Mouse (Mus musculus) Muller cell, postnatal 12 days (primary cell): Measurements from ENCODE around the gene Plekhh3.

Source experiments
- DNase-seq: peaks from one replicate; pipeline ENCODE4 v3.0.0-alpha.2; 2015; ENCODE audit errors: inconsistent ontology term

Plekhh3 gene

DNA sequence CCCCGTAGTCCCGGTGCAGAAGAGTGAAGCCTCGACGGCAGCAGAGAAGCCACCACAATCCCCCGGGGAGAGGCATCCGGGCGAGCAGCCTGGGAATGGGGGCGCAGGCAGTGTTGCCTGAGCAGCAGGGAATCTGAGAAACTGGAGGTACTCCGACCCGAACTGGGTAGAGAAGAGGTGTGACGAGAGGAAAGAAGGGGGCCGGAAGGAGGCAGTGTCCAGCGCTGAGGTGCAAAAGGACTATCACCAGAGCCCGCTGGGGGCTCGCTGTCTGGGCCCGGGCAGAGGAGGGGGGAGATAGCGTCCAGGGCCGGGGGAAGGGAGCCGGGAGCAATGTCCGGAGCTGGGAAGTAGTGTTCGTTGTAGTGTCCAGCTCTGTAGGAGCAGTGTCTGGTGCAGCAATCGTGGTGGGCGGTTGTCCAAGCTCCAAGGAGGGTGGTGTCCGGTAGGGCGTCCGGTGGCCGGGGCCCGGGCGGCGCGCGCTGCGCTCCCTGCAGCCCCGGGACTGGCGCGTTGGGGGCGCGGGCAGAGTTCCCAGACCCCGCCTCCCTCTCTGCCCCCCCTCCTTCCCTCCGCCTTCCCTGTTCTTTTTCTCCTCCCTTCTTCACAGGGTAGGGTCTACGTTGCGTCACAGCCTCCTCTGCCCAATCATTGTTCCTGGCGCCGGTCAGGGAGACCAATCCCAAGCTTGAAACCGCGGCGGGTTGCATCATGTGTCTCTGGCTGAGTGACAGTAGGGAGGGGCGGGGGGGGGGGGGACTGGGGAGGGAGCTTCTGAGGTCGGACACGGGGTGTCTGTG is at the start of gene Plekhh3:
TSS of gene Plekhh3 (minus strand) at position 541 of the 800 bp plus-strand sequence.
- peak; percentile 98 for DNase-seq

DNA sequence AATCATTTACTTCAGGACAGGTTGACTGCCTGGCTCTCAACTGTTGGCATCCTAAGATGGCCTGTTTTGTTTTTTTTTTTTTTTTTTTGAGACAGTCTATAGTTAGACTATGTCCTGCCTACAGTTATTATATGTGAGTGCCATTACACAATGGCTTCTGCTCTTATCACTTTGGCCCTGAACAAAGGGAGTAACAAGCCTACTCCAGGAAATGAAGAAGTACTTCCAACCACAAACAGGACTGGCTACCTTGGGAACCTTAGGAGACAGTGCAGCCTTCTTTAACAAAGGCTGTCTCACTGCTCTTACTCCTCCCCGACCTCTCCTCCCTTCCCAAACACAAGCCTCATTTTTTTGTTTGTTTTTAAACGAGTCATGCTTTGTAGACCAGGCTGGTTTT is 49.7 kb upstream of the Plekhh3 start:
- DNase-seq, result no peak

GRCm38 (mm10) chr11:101218436-101219055 is 47.4 kb upstream of the Plekhh3 start:
- DNase-seq, result no peak

GRCm38 (mm10) chr11:101216936-101217335 is 45.8 kb upstream of the Plekhh3 start:
- DNase-seq, result no peak

DNA sequence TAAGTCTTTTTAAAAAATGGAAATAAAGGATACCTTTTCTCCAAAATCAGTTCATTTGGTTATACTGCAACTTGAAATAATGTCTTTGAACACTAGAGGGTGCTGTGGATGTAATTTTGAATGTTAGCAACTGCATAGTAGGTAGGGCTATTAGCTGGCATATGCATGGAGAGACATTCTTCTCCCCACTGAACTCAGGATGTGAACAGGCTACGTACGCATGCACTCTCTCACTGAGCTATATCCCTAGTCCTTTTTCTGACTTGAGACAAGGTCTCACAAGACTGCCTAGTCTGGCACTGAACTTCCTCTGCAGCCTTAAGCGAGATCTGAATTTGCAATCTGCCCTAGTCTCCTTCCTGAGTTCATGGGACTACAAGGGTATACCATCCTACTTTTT is 40.8 kb upstream of the Plekhh3 start:
- peak; percentile 58 for DNase-seq

DNA sequence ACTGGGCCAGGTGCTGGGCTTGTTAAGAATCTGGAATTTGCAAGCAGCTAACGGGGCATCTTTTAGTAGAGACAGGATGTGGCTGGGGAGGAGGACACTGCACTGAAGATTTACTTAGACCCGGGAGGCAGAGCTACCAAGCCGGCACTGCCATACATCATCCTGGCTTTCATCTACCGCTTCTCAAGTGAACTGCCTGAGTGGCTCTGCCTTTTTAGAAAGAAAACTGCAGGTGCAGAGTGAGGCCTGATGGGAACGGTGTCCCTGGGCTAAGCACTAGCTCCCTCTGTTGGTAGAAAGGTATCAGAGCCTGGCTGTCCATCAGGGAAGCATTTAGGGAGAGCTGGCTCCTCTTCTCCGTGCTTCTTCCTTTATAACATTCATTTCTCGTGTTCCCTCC is 29.8 kb upstream of the Plekhh3 start:
- DNase-seq, result peak; percentile 42

DNA sequence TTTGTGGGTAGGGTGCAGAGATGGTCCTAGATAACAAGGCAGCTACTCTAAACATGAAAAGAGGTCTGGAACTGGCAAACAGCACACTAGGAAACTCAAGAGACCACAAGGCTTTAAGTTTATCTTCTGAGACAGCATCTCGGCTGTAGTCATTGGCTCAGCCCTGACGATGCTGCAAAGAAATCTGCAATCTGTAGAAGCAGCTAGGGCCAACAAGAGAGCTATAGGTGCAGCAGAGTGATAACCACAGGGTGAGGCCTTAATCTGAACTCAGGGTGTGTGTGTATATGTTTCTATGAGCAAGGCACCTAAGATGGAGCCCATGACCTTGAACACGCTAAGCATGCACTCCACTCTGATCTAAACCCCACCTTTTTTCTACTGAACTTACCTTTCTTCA is 28.4 kb upstream of the Plekhh3 start:
- no peak for DNase-seq

DNA sequence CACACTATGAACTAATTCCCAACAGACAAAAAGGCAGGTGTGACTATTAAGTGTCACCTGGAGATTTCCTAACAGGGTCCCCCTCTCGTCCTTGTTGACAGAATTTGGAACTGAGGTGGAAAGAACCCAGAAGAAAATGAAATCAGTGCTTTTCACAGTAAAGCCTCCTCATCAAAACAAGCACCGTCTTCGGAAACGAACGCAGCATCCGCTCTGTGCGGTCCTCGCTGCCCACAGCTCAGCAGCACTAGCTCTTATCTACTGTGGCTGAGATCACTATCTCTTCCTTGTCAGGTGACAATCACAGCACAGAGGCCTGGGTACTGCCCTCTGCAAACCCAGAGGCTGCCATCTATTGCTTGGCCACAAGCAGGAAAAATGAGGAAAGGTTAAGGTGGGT is 25.0 kb upstream of the Plekhh3 start:
- no peak for DNase-seq

- no peak for DNase-seq
These were observed 24.4 kb upstream of the Plekhh3 start for GRCm38 (mm10) chr11:101195571-101195970.

DNA sequence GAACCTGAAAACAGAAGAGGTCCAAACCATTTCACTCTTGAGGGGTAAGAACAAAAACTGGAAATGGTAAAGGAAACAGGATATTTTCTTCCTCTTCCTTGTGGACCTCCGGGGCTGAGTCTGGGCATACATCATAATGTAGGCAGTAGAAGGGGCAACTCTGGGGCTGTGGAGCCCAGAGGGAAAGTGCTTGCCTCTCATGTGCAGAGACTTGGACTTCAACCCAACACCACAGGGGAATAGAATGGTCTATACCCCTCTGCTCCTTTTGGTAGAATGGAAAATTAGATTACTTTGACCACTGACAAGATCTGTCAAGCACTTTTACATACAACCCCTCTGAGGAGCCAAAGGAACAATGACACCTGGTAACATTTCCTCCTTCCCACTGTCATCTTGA is 23.9 kb upstream of the Plekhh3 start:
- DNase-seq, result no peak

GRCm38 (mm10) chr11:101194643-101195042 is 23.5 kb upstream of the Plekhh3 start:
- DNase-seq, result no peak

DNA sequence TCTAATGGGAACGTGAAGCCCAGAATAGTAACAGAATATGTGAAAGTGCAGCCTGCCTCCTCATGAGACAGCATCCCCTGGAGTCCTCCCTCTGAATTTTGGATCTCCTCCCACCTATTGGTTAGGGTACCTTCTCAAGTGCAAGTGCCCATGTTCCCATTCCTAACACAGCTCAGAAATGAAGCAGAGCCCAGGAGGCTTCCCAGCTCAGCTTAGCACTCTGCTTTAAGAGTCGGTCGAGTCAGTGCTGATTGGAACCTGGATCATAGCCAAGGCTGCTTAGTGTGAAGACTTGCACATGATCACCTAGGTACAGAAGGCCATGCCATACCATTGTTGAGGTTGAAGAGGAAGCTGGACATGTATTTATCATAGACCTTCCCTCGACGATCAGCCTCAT is 23.0 kb upstream of the Plekhh3 start:
- DNase-seq, result no peak

DNA sequence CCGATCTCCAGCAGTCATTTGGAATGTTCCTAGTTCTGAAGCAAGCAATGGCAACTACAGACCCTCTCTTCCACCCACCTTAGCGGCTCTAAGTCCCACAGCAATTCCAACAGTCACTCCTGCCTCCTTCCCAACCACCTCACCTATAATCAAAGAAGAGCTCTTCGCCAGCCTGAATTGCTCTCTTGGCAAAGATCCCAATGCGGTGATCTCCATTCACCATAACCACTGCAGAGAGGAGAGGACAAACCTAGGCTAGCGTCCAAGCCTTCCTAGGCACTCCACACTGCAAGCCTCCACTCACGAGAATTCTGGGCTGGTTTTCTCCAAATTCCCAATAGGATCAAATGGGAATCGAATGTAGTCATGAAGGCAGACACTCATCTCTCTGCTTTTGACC is 21.9 kb upstream of the Plekhh3 start:
- DNase-seq, result no peak

GRCm38 (mm10) chr11:101192646-101193045 is 21.5 kb upstream of the Plekhh3 start:
- DNase-seq, result no peak

- no peak for DNase-seq
These were observed 20.8 kb upstream of the Plekhh3 start for GRCm38 (mm10) chr11:101191919-101192470.

DNA sequence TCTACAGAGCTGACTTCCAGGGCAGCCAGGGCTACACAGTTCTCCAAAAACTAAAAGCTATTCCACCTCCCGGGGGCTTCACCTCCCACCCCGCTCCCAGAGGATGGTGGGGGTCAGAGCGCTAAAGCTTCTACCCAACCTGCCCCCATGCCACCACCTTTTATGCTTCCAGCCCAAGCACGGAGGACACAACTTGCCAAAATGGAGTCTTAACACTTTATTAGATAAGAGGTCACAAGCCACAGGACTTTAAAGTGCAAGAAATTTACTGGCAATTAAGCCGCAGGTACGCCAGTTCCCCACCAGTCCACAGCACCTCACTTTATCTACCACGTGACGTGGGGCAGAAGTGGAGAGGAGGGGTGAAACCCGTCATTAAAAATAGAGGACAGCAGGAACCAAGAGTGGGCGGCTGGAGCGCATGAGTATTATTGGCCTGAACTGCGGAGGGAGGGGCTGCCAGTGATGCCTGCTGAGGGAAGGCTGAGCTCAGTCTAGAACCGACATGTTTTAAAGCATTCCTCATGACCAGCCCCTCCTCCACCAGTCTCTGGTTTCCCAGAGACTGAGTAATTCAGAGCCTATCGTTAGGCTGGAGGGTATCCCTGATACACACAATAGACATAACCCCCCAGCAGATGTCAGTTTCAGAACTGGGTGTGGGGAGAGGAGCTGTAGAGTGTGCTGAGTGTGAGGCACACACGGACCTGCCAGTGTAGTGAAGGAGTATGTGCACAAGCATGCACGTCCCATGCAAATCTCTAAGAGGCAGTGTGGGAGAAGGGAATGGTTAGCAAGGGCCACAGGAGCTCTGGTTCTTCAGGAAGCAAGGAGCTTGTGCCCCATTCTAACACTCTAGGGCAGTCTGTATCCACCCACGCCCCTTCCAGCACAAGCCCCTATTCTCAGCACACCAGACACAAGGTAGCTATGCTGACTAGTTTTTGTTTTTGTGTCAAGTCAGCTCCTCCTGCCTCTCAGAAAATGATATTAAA is 20.1 kb upstream of the Plekhh3 start:
- DNase-seq, result no peak

- no peak for DNase-seq
These were observed 19.2 kb upstream of the Plekhh3 start for GRCm38 (mm10) chr11:101190181-101190912.

- DNase-seq, result peak; percentile 89
These were observed 18.5 kb upstream of the Plekhh3 start for GRCm38 (mm10) chr11:101189495-101190180.

GRCm38 (mm10) chr11:101188166-101188805 is 17.1 kb upstream of the Plekhh3 start:
- no peak for DNase-seq

DNA sequence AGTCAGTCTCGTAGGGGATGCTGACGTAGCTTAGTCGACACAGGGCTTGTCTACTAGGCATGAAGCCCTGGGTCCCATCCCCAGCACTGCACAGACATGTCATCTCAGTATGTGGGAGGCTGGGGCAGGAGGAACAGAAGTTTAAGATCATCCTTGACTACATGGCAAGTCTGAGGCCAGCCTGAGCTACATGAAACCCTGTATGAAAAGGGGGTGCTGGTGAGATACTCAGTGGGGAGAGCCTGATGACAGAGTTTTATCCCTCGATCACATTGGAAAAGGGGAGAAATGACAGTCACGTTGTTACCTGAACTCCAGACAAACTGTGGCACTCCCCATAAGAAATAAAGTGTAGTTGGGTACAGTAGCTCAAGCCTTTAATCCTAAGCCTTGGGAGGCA is 16.4 kb upstream of the Plekhh3 start:
- DNase-seq, result no peak
